Mouse (Mus musculus): ENCODE data around the gene Rhobtb1. TPM values are rescaled to one million over a fixed set of nuclear protein-coding genes. Genes with fewer than 3 reads are reported as not detected.

Gene Rhobtb1
- total RNA-seq, 2 experiments from 2014 or later, result 8.6 to 9.5 TPM

- Histone ChIP-seq H3K4me3 (no peak overlapping the region; the same call in 1 of the 2 replicates), H3K27ac (peak overlapping the region; percentile 21; the same call in 1 of the 2 replicates)
- no peak for DNase-seq (ENCODE audit: extremely low spot score in 1 of 2, low spot score in 2 of 2)
- no peak for TF ChIP-seq CTCF (IDR thresholded peaks at IDR 0.05)
- intact Hi-C loops (cut with DNase I), result no loop called here
These were observed 15.3 kb downstream of the Rhobtb1 start for GRCm38 (mm10) chr10:69166514-69166913.

GRCm38 (mm10) chr10:69172412-69172811 is 21.2 kb downstream of the Rhobtb1 start:
- no peak overlapping the region for H3K4me3 ChIP-seq
- no peak overlapping the region for H3K27ac ChIP-seq
- intact Hi-C loops (cut with DNase I), result no loop called here
- no peak for TF ChIP-seq CTCF (IDR thresholded peaks at IDR 0.05)
- no peak for DNase-seq (ENCODE audit: extremely low spot score in 1 of 2, low spot score in 2 of 2)

GRCm38 (mm10) chr10:69176116-69176515 is 24.9 kb downstream of the Rhobtb1 start:
- Histone ChIP-seq H3K27ac (no peak overlapping the region), H3K4me3 (no peak overlapping the region)
- TF ChIP-seq CTCF (IDR thresholded peaks at IDR 0.05), result no peak
- DNase-seq (ENCODE audit: extremely low spot score in 1 of 2, low spot score in 2 of 2), result no peak
- intact Hi-C loops (cut with DNase I), result no loop called here

- H3K27ac ChIP-seq, result no peak overlapping the region
- DNase-seq (ENCODE audit: extremely low spot score in 1 of 2, low spot score in 2 of 2), result no peak
- intact Hi-C loops (cut with DNase I), result no loop called here
- no peak overlapping the region for H3K4me3 ChIP-seq
- no peak for TF ChIP-seq CTCF (IDR thresholded peaks at IDR 0.05)
These were observed 28.1 kb downstream of the Rhobtb1 start for GRCm38 (mm10) chr10:69179341-69179740.

- intact Hi-C loops (cut with DNase I), result no loop called here
- DNase-seq (ENCODE audit: extremely low spot score in 1 of 2, low spot score in 2 of 2), result no peak
- TF ChIP-seq CTCF (IDR thresholded peaks at IDR 0.05), result no peak
- no peak overlapping the region for H3K27ac ChIP-seq
- H3K4me3 ChIP-seq, result no peak overlapping the region
These were observed 29.8 kb downstream of the Rhobtb1 start for GRCm38 (mm10) chr10:69180997-69181396.

GRCm38 (mm10) chr10:69184903-69185302 is 33.7 kb downstream of the Rhobtb1 start:
- Histone ChIP-seq H3K4me3 (no peak overlapping the region), H3K27ac (no peak overlapping the region)
- no peak for DNase-seq (ENCODE audit: extremely low spot score in 1 of 2, low spot score in 2 of 2)
- TF ChIP-seq CTCF (IDR thresholded peaks at IDR 0.05), result no peak
- intact Hi-C loops (cut with DNase I), result loop anchor here (5.0 kb wide), 1 partner anchor 137 kb away; no protein-coding TSS in a partner anchor

GRCm38 (mm10) chr10:69185431-69185830 is 34.2 kb downstream of the Rhobtb1 start:
- peak overlapping the region; percentile 39 for H3K4me3 ChIP-seq
- intact Hi-C loops (cut with DNase I), result loop anchor here (5.0 kb wide), 1 partner anchor 137 kb away; no protein-coding TSS in a partner anchor
- TF ChIP-seq CTCF (IDR thresholded peaks at IDR 0.05), result no peak
- DNase-seq (ENCODE audit: extremely low spot score in 1 of 2, low spot score in 2 of 2), result no peak
- no peak overlapping the region for H3K27ac ChIP-seq

- peak; percentile 76 for TF ChIP-seq CTCF (IDR thresholded peaks at IDR 0.05)
- peak overlapping the region; percentile 39 for H3K4me3 ChIP-seq
- intact Hi-C loops (cut with DNase I), result loop anchor here (1.0 to 5.0 kb wide), 3 partner anchors 27 to 136 kb away; partner anchors contain the start of gene A930033H14Rik
- no peak overlapping the region for H3K27ac ChIP-seq
- DNase-seq (ENCODE audit: extremely low spot score in 1 of 2, low spot score in 2 of 2), result peak; percentile 48 to 55
These were observed 35.0 kb downstream of the Rhobtb1 start for GRCm38 (mm10) chr10:69185894-69186893.

- Histone ChIP-seq H3K27ac (no peak overlapping the region), H3K4me3 (no peak overlapping the region)
- no peak for DNase-seq (ENCODE audit: extremely low spot score in 1 of 2, low spot score in 2 of 2)
- no peak for TF ChIP-seq CTCF (IDR thresholded peaks at IDR 0.05)
- intact Hi-C loops (cut with DNase I), result loop anchor here (2.0 to 5.0 kb wide), 2 partner anchors 25 to 134 kb away; partner anchors contain the start of gene A930033H14Rik
These were observed 36.7 kb downstream of the Rhobtb1 start for GRCm38 (mm10) chr10:69187773-69188443.

- Histone ChIP-seq H3K4me3 (no peak overlapping the region), H3K27ac (no peak overlapping the region)
- no peak for TF ChIP-seq CTCF (IDR thresholded peaks at IDR 0.05)
- no peak for DNase-seq (ENCODE audit: extremely low spot score in 1 of 2, low spot score in 2 of 2)
- intact Hi-C loops (cut with DNase I), result no loop called here
These were observed 39.4 kb downstream of the Rhobtb1 start for GRCm38 (mm10) chr10:69190434-69191160.

GRCm38 (mm10) chr10:69192266-69192665 is 41.0 kb downstream of the Rhobtb1 start:
- no peak for TF ChIP-seq CTCF (IDR thresholded peaks at IDR 0.05)
- no peak overlapping the region for H3K27ac ChIP-seq
- no peak for DNase-seq (ENCODE audit: extremely low spot score in 1 of 2, low spot score in 2 of 2)
- intact Hi-C loops (cut with DNase I), result no loop called here
- H3K4me3 ChIP-seq, result no peak overlapping the region
